Mouse (Mus musculus) cerebellum, adult 18-20 months (tissue): ENCODE measurements around the gene Akap12.

Experiments used
- DNase-seq, 2 experiments: peaks; one replicate each; pipeline ENCODE4 v3.0.0; 2021

Akap12 gene

GRCm38 (mm10) chr10:4370105-4370504, 103.9 kb downstream of the Akap12 start:
- no peak for DNase-seq

GRCm38 (mm10) chr10:4372011-4372410, 105.8 kb downstream of the Akap12 start:
- peak; percentile 58 to 77 for DNase-seq

GRCm38 (mm10) chr10:4373558-4373957, 107.4 kb downstream of the Akap12 start:
- DNase-seq = no peak

GRCm38 (mm10) chr10:4374239-4374638, 108.1 kb downstream of the Akap12 start:
- DNase-seq = no peak

GRCm38 (mm10) chr10:4374734-4375133, 108.6 kb downstream of the Akap12 start:
- no peak for DNase-seq

GRCm38 (mm10) chr10:4375267-4375666, 109.1 kb downstream of the Akap12 start:
- no peak for DNase-seq

GRCm38 (mm10) chr10:4376461-4376860, 110.3 kb downstream of the Akap12 start:
- no peak for DNase-seq

- DNase-seq = no peak
Observed at GRCm38 (mm10) chr10:4376931-4377330, 110.8 kb downstream of the Akap12 start.

- DNase-seq = no peak
Observed at GRCm38 (mm10) chr10:4380748-4381147, 114.6 kb downstream of the Akap12 start.

GRCm38 (mm10) chr10:4384244-4384643, 118.1 kb downstream of the Akap12 start:
- no peak for DNase-seq

GRCm38 (mm10) chr10:4386609-4387591, 120.7 kb downstream of the Akap12 start:
- DNase-seq = peak; percentile 91 to 95

GRCm38 (mm10) chr10:4387701-4388383, 121.7 kb downstream of the Akap12 start, which contains the start of gene Zbtb2:
Zbtb2 (minus strand) TSS chr10:4388108.
- peak; percentile 75 for DNase-seq

GRCm38 (mm10) chr10:4388384-4388745, 122.2 kb downstream of the Akap12 start:
- no peak for DNase-seq

- DNase-seq = no peak
Observed at GRCm38 (mm10) chr10:4389036-4389435, 122.9 kb downstream of the Akap12 start.

- no peak for DNase-seq
Observed at GRCm38 (mm10) chr10:4389461-4390112, 123.4 kb downstream of the Akap12 start.

- DNase-seq = no peak
Observed at GRCm38 (mm10) chr10:4390550-4390949, 124.4 kb downstream of the Akap12 start.

GRCm38 (mm10) chr10:4391076-4391475, 124.9 kb downstream of the Akap12 start:
- DNase-seq = no peak

GRCm38 (mm10) chr10:4391851-4392250, 125.7 kb downstream of the Akap12 start:
- peak; percentile 44 to 57 for DNase-seq

- no peak for DNase-seq
Observed at GRCm38 (mm10) chr10:4395321-4395720, 129.1 kb downstream of the Akap12 start.

GRCm38 (mm10) chr10:4398058-4398457, 131.9 kb downstream of the Akap12 start:
- peak in 1 of 2 experiments; percentile 35 for DNase-seq

GRCm38 (mm10) chr10:4404895-4405491, 138.8 kb downstream of the Akap12 start:
- DNase-seq = peak; percentile 59 to 61

GRCm38 (mm10) chr10:4405511-4405910, 139.3 kb downstream of the Akap12 start:
- no peak for DNase-seq

- no peak for DNase-seq
Observed at GRCm38 (mm10) chr10:4407191-4407590, 141.0 kb downstream of the Akap12 start.
